Mouse (Mus musculus) small intestine, adult 2 months (tissue): ENCODE data around the gene Treml2.

Experiments
- CTCF ChIP-seq: fragments of 200-500 bp; IDR thresholded peaks from 2 replicates; pipeline ENCODE4 v1.5.1; 2012; ENCODE audit warnings: low read depth, mild to moderate bottlenecking, control low read depth, inconsistent platforms, low read length, moderate library complexity, mixed read lengths; ENCODE audit not compliant: insufficient replicate concordance, insufficient read length; ENCODE audit errors: extremely low read depth
- POLR2A ChIP-seq: fragments of 200-500 bp; IDR thresholded peaks from 2 replicates; pipeline ENCODE4 v1.6.1; 2012; ENCODE audit warnings: low read depth, mild to moderate bottlenecking, control low read depth, inconsistent platforms, low read length, moderate library complexity

DNA sequence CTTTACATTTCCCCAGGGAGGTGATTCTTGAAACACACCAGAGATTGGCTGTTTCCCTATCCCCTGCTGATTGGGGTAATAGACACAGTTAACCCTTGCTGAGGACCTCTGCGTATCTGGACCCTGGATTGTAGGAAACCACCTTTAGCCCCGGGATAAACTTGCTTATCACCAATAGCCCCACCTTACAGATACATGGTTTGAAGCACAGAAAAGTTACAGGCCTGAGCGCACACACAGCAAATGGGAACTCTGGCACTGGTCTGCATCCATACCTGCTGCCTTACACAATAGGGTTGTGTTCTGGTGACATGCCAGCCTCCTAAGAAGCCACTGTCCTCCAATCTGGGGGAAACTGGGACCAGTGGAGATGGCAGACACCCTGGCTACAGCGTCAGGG lies 46.5 kb downstream of the Treml2 start:
- no peak for TF ChIP-seq POLR2A
- no peak for TF ChIP-seq CTCF
